Mouse (Mus musculus) erythroblast, embryonic 14.5 days (primary cell): Measurements from ENCODE around the gene Trappc6a. TPM values are rescaled to one million over a fixed set of nuclear protein-coding genes. Genes with fewer than 3 reads are reported as not detected.

ENCODE experiments used
- H3K27me3 ChIP-seq: 2 replicates; pipeline ENCODE4 v1.6.1; 2012; ENCODE audit warnings: inconsistent platforms; ENCODE audit not compliant: control insufficient read depth
- H3K36me3 ChIP-seq: 2 replicates; pipeline ENCODE4 v1.6.1; 2012; ENCODE audit warnings: mild to moderate bottlenecking, inconsistent platforms; ENCODE audit not compliant: control insufficient read depth
- H3K4me1 ChIP-seq: 2 replicates; pipeline ENCODE4 v1.6.1; 2012; ENCODE audit warnings: inconsistent platforms; ENCODE audit not compliant: control insufficient read depth
- H3K4me3 ChIP-seq: replicated peaks from 2 replicates; pipeline ENCODE3; 2012; ENCODE audit warnings: moderate library complexity, mild to moderate bottlenecking, inconsistent platforms
- H3K9me3 ChIP-seq: 2 replicates; pipeline ENCODE4 v1.6.1; 2012; ENCODE audit warnings: low read length, inconsistent platforms, mixed read lengths; ENCODE audit not compliant: control insufficient read depth
- GATA1 ChIP-seq: IDR thresholded peaks from 2 replicates; pipeline ENCODE4 v1.6.1; 2012; ENCODE audit warnings: low read length, inconsistent platforms, mixed read lengths
- TAL1 ChIP-seq: IDR thresholded peaks from 3 replicates; pipeline ENCODE4 v1.6.1; 2012; ENCODE audit warnings: low read length, inconsistent platforms, mixed read lengths
- polyA plus RNA-seq: library from polyadenylated mRNA; stranded (reverse); fragments of >175 nt; gene quantifications from 2 replicates; pipeline ENCODE4 v1.2.3, GENCODE M21; 2012

The Trappc6a gene
- polyA plus RNA-seq, 1 experiment, result 13.1 TPM

GRCm38 (mm10) chr7:19466602-19467145, 41.5 kb upstream of the Trappc6a start:
- no peaks in the 10 kb centered on the region for H3K9me3 ChIP-seq
- TF ChIP-seq TAL1 (no peak), GATA1 (no peak)
- H3K36me3 ChIP-seq, result no peaks in the 10 kb centered on the region
- H3K4me3 ChIP-seq, result no peak overlapping the region
- H3K27me3 ChIP-seq, result peaks cover 55% of the 10 kb centered on the region
- peaks cover 11% of the 10 kb centered on the region for H3K4me1 ChIP-seq

GRCm38 (mm10) chr7:19467638-19468037, 40.6 kb upstream of the Trappc6a start:
- H3K4me3 ChIP-seq, result no peak overlapping the region
- H3K27me3 ChIP-seq, result peaks cover 60% of the 10 kb centered on the region
- no peaks in the 10 kb centered on the region for H3K36me3 ChIP-seq
- peaks cover 9% of the 10 kb centered on the region for H3K4me1 ChIP-seq
- H3K9me3 ChIP-seq, result no peaks in the 10 kb centered on the region
- no peak for TF ChIP-seq TAL1
- TF ChIP-seq GATA1, result no peak

GRCm38 (mm10) chr7:19468279-19468678, 39.9 kb upstream of the Trappc6a start:
- no peak for TF ChIP-seq GATA1
- Histone ChIP-seq H3K4me3 (no peak overlapping the region), H3K9me3 (no peaks in the 10 kb centered on the region), H3K27me3 (peaks cover 60% of the 10 kb centered on the region), H3K4me1 (peaks cover 9% of the 10 kb centered on the region), H3K36me3 (no peaks in the 10 kb centered on the region)

GRCm38 (mm10) chr7:19469404-19469803, 38.8 kb upstream of the Trappc6a start:
- TF ChIP-seq TAL1 (no peak), GATA1 (no peak)
- Histone ChIP-seq H3K27me3 (peaks cover 65% of the 10 kb centered on the region), H3K36me3 (no peaks in the 10 kb centered on the region), H3K9me3 (no peaks in the 10 kb centered on the region), H3K4me1 (peaks cover 13% of the 10 kb centered on the region), H3K4me3 (no peak overlapping the region)

- H3K9me3 ChIP-seq, result peaks cover 3% of the 10 kb centered on the region
- TF ChIP-seq TAL1 (no peak), GATA1 (no peak)
- H3K4me3 ChIP-seq, result no peak overlapping the region
- peaks cover 65% of the 10 kb centered on the region for H3K27me3 ChIP-seq
- no peaks in the 10 kb centered on the region for H3K36me3 ChIP-seq
- peaks cover 13% of the 10 kb centered on the region for H3K4me1 ChIP-seq
These were observed 37.9 kb upstream of the Trappc6a start for GRCm38 (mm10) chr7:19470308-19470707.

GRCm38 (mm10) chr7:19472403-19472802, 35.8 kb upstream of the Trappc6a start:
- H3K9me3 ChIP-seq, result peaks cover 3% of the 10 kb centered on the region
- H3K4me3 ChIP-seq, result no peak overlapping the region
- TF ChIP-seq TAL1 (no peak), GATA1 (no peak)
- H3K4me1 ChIP-seq, result peaks cover 13% of the 10 kb centered on the region
- peaks cover 70% of the 10 kb centered on the region for H3K27me3 ChIP-seq
- no peaks in the 10 kb centered on the region for H3K36me3 ChIP-seq

GRCm38 (mm10) chr7:19473875-19474443, 34.2 kb upstream of the Trappc6a start:
- Histone ChIP-seq H3K36me3 (no peaks in the 10 kb centered on the region), H3K4me1 (peaks cover 4% of the 10 kb centered on the region), H3K27me3 (peaks cover 74% of the 10 kb centered on the region), H3K4me3 (peak overlapping the region; percentile 40), H3K9me3 (peaks cover 3% of the 10 kb centered on the region)
- TF ChIP-seq TAL1 (no peak), GATA1 (no peak)

GRCm38 (mm10) chr7:19477084-19477483, 31.1 kb upstream of the Trappc6a start:
- Histone ChIP-seq H3K4me3 (no peak overlapping the region), H3K27me3 (peaks cover 48% of the 10 kb centered on the region), H3K9me3 (peaks cover 3% of the 10 kb centered on the region), H3K36me3 (no peaks in the 10 kb centered on the region), H3K4me1 (peaks cover 4% of the 10 kb centered on the region)
- no peak for TF ChIP-seq TAL1
- TF ChIP-seq GATA1, result no peak

GRCm38 (mm10) chr7:19477624-19478384, 30.4 kb upstream of the Trappc6a start:
- TF ChIP-seq TAL1, result no peak
- TF ChIP-seq GATA1, result no peak
- peaks cover 3% of the 10 kb centered on the region for H3K9me3 ChIP-seq
- H3K27me3 ChIP-seq, result peaks cover 41% of the 10 kb centered on the region
- H3K4me1 ChIP-seq, result peaks cover 4% of the 10 kb centered on the region
- H3K4me3 ChIP-seq, result no peak overlapping the region
- no peaks in the 10 kb centered on the region for H3K36me3 ChIP-seq
